Mouse (Mus musculus): ENCODE data around the gene Enkur. TPM values are rescaled to one million over a fixed set of nuclear protein-coding genes. Genes with fewer than 3 reads are reported as not detected.

Enkur gene
- total RNA-seq, 2 experiments from 2014 or later, result 4.1 to 5.3 TPM

- no peak for DNase-seq
These were observed 16.6 kb downstream of the Enkur start for GRCm38 (mm10) chr2:21188610-21189009.

DNA sequence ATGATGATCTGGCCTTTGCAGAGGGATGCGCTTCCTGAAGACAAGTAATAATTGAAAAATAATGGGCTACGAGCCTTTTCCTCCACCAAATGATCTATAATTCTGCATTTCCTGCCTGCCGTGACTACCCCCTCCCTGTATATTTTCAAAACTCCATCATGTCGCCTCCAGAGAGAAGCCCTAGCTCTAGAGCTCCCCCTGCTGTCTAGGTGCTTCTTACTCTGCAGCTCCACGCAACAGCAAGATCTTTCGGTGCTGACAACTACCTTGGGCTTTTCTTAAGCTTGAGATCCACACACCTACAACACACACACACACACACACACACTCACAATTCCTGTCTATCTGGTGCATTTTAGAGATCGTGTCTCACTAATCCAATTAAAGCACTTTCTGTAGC is 17.6 kb downstream of the Enkur start:
- peak; percentile 69 for DNase-seq

DNA sequence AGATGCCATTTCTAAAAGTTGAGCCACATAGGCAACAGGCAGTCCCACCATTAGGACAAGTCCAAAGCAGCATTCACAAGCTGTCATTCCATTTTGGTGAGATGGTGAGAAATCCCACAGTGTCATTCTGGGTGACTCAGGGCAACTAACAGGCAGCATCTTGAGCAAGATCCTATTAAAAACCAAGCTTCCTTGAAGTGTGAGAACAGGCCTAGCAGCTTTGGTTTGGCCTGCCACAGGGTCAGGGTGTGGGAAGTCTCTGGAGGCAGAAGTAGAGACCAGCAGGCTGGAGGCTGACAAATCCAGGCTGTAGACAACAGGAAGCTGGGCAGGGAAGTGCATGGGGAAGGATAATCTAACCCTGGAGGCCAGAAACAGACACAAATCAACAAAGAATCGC is 22.4 kb downstream of the Enkur start:
- DNase-seq, result no peak

- no peak for DNase-seq
These were observed 26.0 kb downstream of the Enkur start for GRCm38 (mm10) chr2:21179136-21179535.

DNA sequence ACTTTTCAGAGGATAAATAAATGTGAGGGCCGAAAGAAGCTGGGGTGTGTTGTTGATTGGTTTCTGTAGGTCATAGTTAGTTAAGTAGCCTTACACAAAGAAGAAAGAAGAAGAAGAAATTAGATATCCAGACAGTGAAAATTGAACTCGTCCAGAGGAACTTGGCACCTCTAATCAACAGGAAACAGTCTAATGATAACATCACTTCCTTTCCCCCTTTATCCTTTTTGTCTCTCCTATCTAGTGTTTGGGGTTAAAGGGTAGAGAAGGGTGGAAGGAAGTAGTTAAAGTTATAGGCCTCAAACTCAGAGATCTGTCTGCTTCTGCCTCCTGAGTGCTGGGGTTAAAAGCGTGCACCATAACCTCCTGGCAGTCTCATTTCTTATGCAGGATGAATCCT is 32.4 kb downstream of the Enkur start:
- no peak for DNase-seq

GRCm38 (mm10) chr2:21167916-21168315 is 37.2 kb downstream of the Enkur start:
- peak; percentile 16 for DNase-seq

GRCm38 (mm10) chr2:21164296-21164695 is 40.9 kb downstream of the Enkur start:
- DNase-seq, result peak; percentile 16

- DNase-seq, result no peak
These were observed 51.7 kb downstream of the Enkur start for GRCm38 (mm10) chr2:21153469-21153868.

DNA sequence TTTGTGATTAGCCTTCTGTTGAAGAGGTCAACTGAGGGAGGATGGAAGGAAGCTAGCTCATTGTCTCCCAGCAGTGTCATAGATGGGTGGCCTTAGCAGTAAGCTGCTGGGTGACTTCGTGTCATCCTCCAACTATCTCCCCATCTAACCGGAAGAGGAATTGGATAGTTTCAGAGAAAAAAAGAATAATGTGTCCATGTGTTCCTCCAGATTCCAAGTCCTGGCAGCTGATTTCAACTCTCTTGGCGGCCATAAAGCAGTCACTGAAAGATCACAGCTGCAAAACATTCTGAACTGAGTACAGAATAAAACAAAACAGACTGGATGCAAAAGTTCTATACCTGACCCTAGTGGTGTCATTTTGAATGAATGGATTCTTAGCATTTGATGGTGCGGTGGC is 58.0 kb downstream of the Enkur start:
- no peak for DNase-seq

GRCm38 (mm10) chr2:21146486-21146885 is 58.7 kb downstream of the Enkur start:
- no peak for DNase-seq

GRCm38 (mm10) chr2:21142616-21143015 is 62.5 kb downstream of the Enkur start:
- no peak for DNase-seq

DNA sequence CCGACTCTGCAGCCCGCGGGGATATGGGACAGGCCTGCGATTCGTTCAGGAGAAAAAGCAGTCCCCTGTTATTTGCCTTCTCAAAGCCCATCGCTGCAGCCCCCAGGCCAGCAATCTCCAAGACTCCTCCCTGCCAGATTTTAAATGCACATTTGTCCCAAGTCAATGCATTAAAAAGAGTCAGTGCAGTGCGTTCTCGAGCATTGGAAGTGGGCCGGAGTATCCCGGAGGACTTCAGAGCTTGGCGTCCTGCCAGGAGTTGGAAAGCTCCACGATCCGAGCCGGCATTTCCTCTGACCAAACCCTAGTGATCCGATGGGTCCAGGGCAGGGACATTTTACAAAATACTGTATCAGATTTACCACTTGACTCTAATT is 63.0 kb downstream of the Enkur start:
- peak; percentile 83 for DNase-seq

- peak; percentile 57 for DNase-seq
These were observed 63.5 kb downstream of the Enkur start for GRCm38 (mm10) chr2:21141520-21142203.

DNA sequence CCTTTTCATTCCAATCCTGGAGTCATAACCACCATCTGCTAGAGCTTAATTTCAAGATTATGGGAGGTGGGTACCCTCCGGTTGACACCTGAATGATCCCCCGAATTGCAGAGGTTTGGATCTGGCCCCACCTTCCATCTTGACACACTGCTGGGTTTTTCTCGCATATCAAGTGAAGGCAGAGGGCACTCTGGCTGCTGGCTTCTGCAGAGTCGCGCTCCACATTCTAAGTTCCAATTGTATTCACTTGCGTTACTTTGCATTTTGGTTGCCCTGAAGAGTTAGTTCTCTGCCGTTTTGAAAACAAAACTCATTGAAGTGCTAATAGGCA is 64.0 kb downstream of the Enkur start:
- DNase-seq, result no peak

Other genes with a start within 250 kb of the Enkur start
- gene Arhgap21, start 236.5 kb downstream of the Enkur start, total RNA-seq (2021), result 10 to 100 TPM; 35.9 to 56.3 TPM
- 1 to 10 TPM; 2.9 to 4.1 TPM for gene Thnsl1, start 359 bp upstream of the Enkur start, total RNA-seq (2021)
- under 1 TPM; 0.09 TPM for gene Gpr158, start 162.2 kb upstream of the Enkur start, total RNA-seq (2021)